Mouse (Mus musculus) frontal cortex, postnatal 14 days (tissue): ENCODE data around the gene Susd3.

Experiments used
- DNase-seq, 2 experiments: peaks; one replicate each; pipeline ENCODE4 v3.0.0; 2022; ENCODE audit warnings: low spot score in 2 of 2

Gene Susd3

DNA sequence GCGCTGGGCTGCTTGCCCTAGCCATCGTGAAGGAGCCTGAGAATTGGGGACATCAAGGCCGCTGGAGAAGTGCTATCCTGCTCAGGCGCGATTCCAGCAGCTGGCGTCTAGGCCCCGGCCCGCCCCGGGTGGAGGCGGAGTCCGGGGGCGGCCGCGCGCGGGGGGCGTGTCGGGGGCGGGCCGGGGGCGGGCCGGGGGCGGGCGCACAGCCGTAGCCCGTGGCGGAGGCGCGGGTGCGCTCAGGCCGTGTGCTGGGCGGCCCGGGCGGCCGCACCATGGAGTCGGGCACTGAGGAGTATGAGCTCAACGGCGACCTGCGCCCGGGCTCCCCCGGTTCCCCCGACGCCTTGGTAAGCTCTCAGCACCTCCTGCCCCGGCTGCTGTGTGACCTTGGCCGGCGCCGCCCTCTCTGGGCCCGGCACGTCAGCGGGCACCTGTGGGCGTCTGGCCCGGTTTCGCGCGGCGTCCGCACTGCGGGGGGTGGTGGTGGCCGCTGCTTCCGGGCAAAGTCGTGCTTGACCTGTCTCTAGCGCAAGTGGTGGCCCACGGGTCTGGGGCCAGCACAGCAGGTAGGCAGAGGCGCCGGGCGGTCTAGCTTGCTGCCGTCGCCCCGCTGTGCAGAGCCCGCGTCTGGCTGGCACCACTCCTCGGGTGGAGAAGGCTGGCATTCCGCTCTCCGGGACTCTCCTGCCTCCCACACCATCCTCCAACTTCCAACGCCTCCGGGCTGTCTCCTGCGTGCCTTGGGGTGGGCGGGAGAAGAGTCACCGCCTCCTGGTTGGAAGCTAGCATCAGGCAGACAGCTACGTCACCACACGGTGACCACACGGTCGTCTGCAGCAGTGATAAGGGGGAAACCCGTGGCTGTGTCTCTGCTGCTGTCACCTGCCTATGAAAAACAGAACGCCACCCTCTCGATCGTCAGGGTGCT is 61.0 kb downstream of the Susd3 start, which contains the start of gene Ninj1:
Gene Ninj1, plus strand, starts transcription at position 198 of the 931 bp plus-strand sequence.
- DNase-seq, result peak; percentile 59 to 60

- DNase-seq, result no peak
These were observed 61.7 kb downstream of the Susd3 start for GRCm38 (mm10) chr13:49186798-49187287.

DNA sequence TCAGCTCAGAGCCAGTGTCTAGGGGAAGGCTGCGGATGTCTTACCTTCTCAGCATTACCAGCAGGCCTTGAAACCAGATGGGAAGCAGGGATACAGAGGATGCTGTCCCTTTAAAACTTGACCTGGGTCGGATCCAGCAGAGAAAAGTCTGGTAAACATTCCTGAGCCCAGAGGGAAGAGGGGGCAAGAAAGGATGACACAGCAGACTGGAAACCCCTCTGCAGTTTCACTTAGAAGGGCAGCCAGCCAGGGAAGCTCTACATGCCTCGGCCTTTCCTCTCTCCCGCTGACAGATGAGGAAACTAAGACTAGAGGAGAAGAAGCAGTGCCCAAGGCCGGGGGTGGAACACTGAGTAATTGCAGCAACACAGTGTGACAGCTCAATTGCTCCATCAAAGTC is 64.9 kb downstream of the Susd3 start:
- DNase-seq, result no peak

DNA sequence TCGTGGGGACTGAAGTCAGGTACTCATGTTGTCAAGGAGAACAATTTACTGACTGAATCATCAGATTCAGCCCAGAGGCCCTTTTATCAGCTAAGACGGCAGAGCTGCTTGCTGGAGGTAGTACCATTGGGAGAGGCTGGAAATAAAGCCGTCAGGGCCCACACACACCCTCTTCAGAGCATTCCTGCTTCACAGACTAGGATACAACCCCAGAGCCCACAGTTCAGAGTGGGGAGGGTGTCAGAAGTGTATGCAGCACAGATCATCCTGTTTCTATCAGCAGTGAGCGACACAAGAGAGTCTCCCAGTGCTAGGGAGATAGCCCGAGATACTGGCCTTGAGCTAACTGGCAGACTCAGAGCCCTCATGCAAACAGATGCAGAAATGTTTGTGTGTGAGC is 65.3 kb downstream of the Susd3 start:
- DNase-seq, result no peak

- DNase-seq, result no peak
These were observed 67.0 kb downstream of the Susd3 start for GRCm38 (mm10) chr13:49181411-49181984.

GRCm38 (mm10) chr13:49180691-49181090 is 67.8 kb downstream of the Susd3 start:
- DNase-seq, result no peak
